Mouse (Mus musculus) brown adipose tissue, adult 24 weeks (tissue): ENCODE data around the gene Mpc1. TPM values are rescaled to one million over a fixed set of nuclear protein-coding genes. Genes with fewer than 3 reads are reported as not detected.
A peak's percentile ranks its signal among the peaks of the same experiment; 100 is the strongest.
"Not testable (repeated sequence)": the region's sequence is repeated elsewhere in the genome, so short reads cannot be mapped to it uniquely, and the experiment has no call there.

ENCODE experiments used
- H3K27ac ChIP-seq: fragments of 200-500 bp; replicated peaks from 2 replicates; pipeline ENCODE4 v1.5.1; 2012; ENCODE audit warnings: low read depth, mild to moderate bottlenecking, low read length
- H3K4me1 ChIP-seq: fragments of 200-500 bp; 2 replicates; pipeline ENCODE4 v1.6.1; 2012; ENCODE audit warnings: low read length, mixed read lengths; ENCODE audit not compliant: control insufficient read depth, insufficient read depth, insufficient read length
- H3K4me3 ChIP-seq: fragments of 200-500 bp; 2 replicates; pipeline ENCODE4 v1.5.1; 2012; ENCODE audit warnings: low read depth, mild to moderate bottlenecking, low read length, moderate library complexity; ENCODE audit not compliant: insufficient read depth
- polyA plus RNA-seq: library from polyadenylated mRNA; stranded (reverse); fragments of >200 nt; gene quantifications from 2 replicates; pipeline ENCODE4 v1.2.4, GENCODE M21; 2012; ENCODE audit not compliant: missing spikeins, insufficient read depth, insufficient read length

The Mpc1 gene
- polyA plus RNA-seq, 1 experiment, result 4,573 TPM

DNA sequence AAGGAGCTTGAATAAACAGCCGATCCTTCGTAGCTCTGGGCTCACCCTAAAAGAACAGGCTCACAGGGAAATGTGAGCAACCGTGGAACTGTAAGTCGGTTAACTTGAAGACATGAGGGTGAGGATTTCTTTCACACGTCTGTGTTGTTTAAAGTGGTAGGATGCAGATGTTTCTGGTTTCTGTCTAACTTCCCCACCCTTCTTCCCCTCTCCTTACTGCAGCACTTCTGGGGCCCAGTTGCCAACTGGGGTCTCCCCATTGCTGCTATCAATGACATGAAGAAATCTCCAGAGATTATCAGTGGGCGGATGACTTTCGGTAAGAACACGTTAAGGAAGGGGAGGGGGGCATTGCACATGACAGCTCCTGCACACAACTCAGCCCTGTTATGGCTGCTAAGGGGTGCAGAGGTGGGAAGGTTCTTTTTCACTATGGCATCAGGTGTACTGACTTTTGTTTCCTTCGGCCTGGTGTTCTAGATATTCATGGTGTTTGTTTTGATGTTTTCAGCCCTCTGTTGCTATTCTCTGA, 13.7 kb downstream of the Mpc1 start:
- H3K4me3 ChIP-seq, result no peak overlapping the region
- 0 out of 2 replicates have a peak overlapping the region, but pooled peaks have one; percentile 36 for H3K27ac ChIP-seq

DNA sequence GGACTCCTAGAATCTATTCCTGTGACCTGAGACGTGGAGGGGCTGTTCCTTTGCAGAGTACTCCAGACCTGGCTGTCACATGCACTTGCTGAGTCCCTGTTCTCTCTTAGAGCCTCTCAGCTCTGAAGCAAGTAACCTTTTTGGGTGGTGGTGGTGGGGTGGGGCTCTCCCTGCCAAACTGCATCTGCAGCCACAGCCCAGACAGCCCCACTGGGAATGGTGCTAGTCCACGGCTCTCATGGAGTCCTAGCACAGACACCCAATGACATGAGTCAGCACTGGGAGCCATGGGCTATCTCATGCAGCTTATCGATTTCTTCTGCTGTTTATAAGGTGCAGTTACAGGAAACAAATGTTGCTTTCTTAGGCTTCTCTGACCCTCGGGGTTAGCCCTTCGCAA, 15.0 kb downstream of the Mpc1 start:
- Histone ChIP-seq H3K4me3 (no peak overlapping the region), H3K27ac (peak overlapping the region; percentile 65), H3K4me1 (peaks cover 8% of the 10 kb centered on the region)

More for the DNA sequence above, 13.7 kb downstream of the Mpc1 start:
- H3K4me1 ChIP-seq, result peaks cover 8% of the 10 kb centered on the region

DNA sequence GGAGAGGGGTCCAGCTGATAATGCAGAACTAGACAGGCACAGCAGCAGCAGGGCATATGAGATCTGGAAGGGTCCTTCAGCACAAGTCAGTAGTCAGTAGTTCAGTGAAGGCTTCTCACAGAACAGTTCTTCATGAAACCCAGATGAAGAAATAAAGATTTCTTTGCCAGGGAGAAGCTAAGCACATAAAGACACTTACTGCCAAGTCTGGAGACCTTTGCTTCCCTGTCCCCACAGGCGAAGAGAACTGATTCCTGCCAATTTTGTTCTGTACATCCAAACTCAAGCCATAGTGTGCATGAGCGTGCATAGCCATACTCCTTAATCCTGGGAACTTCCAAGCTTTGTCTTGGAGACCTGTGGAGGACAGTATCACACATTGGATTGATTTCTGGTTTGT, 15.6 kb downstream of the Mpc1 start:
- Histone ChIP-seq H3K4me3 (no peak overlapping the region), H3K27ac (peak overlapping the region; percentile 65), H3K4me1 (peaks cover 8% of the 10 kb centered on the region)

DNA sequence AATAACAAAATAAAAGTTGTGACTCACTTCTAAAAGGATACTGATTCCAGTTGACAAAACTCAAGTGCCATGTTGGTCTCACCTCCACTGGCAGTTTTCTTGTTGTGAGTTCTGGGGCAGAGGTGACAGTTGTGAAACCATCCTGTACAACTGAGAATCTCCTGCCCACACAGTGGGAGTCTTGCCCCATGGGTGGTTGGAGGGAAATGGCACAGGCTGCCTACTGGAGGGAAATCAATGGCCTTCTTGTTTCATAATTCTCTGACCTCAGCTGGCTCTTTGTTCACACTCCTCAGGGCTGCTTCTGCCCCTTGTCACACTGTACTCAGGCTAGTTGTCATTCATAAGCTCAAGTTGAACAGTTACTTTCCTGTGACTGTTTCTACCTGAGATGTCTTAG, 16.8 kb downstream of the Mpc1 start:
- peaks cover 8% of the 10 kb centered on the region for H3K4me1 ChIP-seq
- peak overlapping the region; percentile 96 for H3K27ac ChIP-seq
- H3K4me3 ChIP-seq, result no peak overlapping the region

DNA sequence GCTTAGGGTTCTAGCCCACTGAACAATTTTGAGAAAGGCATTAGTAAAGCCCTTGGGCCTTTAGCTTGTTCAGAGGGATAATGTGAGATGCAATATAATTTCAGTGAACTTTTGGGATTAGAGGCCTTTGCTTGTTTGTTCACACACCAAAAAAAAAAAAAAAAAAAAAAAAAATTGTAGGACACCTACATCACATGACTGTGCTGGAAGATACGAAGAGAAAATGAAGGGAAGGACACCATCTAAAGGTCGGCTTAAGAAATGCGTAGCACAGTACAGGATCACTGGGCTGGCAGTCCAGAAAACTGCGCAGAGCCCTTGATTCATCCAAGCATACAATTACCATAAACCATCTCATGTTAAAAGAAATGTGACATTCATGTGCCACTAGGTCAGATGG, 18.8 kb downstream of the Mpc1 start:
- H3K4me3 ChIP-seq, result no peak overlapping the region
- peaks cover 20% of the 10 kb centered on the region for H3K4me1 ChIP-seq
- H3K27ac ChIP-seq, result peak overlapping the region; percentile 26; the same call in 1 of the 2 replicates

DNA sequence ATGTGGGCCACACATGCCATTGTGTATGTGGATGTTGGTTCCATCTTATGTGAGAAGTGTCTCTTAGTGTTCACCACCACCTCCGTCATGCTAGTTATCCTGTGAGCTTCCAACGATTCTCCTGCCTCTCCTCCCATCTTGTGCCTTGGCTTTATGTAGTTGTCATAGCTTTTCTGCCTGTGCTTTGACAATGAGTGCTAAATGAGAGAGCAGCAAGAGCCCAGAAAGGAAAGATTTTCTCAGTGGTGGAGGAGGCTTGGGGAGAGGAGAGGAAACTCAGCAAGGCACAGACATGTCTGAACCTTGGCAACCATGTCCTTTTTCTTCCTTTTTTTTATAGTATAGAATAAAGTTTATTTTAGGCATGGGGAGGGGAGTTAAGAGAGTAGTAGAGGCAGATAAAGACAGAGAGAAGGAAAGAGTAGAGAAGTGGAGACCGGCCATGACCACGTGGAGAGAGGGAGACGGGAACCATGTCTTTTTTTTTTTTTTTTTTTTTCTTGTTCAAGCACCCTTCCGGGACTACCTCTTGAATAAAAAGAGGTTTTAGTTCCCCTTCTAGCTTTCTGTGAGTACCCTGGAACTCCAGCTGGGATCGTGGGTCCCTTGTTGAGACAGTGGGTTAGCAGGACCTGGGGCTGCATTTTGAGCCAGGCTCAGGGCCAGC, 20.2 kb downstream of the Mpc1 start:
- Histone ChIP-seq H3K4me1 (peaks cover 20% of the 10 kb centered on the region), H3K4me3 (no peak overlapping the region), H3K27ac (no peak overlapping the region)

DNA sequence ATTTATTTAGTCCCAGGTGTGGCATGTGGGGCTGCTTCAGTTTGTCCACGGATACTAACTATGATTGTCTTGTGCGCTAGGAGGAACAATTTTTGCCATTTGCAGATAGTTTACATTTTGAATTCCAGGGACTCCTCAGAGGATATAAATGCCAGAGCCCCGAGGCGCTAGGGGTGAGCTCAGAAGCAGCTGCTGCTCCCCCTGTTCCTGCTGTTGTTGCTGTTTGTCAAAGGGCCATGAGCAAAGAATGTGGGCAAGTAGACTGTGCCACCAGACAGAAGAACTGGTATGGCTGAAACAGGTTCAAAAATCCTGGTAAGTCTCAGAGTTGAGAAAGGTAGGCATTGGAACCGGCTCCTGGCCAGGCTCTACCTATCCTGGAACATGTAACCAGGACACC, 21.0 kb downstream of the Mpc1 start:
- H3K4me1 ChIP-seq, result peaks cover 20% of the 10 kb centered on the region
- no peak overlapping the region for H3K27ac ChIP-seq
- H3K4me3 ChIP-seq, result no peak overlapping the region

DNA sequence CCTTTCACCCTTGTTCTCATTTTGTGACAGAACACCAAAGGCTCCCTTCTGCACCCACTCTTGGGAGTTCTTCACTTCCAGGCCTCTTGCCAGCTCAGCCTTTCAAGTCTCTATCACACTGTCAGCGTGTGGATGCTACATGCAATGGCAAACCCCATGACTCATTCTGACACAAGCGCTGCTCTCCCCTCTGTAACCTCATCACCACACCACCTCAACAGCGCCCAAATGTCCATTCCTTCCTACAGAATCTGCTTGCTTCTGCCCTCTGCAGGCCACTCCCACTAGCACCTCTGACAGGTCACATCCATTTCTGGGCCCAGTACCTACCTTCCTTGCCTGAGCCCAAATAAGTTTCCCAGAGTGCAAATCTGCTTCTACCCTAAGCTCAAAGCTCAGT, 23.1 kb downstream of the Mpc1 start:
- Histone ChIP-seq H3K4me1 (peaks cover 12% of the 10 kb centered on the region), H3K4me3 (no peak overlapping the region), H3K27ac (peak overlapping the region; percentile 61)

DNA sequence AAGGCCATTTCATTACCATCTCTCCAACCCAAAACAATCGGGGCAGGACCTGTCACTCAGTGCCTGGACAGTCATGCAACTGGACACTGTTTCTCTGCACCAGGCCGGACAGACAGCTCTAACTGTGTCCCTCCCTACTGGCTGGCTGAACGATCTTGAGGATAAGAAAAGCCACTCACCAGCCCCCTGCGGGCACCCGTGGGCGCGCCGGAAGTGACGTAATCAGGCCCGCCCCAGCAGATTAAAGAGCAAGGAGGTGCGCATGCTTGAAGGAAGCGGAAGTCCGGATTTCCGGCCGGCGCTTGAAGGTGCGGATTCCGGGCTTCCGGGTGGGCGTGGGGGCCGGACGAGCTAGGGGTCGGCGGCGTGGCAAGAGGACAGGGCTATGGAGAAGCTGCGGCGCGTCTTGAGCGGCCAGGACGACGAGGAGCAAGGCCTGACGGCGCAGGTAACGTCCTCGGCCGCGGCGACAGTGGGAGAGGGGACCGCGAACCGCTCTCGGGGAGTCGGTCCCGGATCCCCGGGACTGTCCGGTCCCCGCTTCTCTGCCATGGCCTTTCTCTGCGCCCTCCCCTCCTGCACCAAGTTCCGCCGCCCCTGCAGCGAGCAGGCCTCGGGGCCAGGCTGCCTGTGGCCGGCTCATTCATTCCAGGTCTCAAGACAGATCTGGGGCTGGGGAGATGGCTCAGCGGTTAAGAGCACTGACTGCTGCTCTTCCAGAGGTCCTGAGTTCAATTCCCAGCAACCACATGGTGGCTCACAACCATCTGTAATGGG, 28.3 kb downstream of the Mpc1 start, which contains the start of gene Sft2d1:
TSS of gene Sft2d1 (plus strand) at position 265 of the 777 bp plus-strand sequence.
- H3K27ac ChIP-seq, result peak within 1 kb of the TSS; percentile 79
- peak within 1 kb of the TSS; percentile 93 for H3K4me3 ChIP-seq
- peaks cover 11% of the 10 kb centered on the region for H3K4me1 ChIP-seq

DNA sequence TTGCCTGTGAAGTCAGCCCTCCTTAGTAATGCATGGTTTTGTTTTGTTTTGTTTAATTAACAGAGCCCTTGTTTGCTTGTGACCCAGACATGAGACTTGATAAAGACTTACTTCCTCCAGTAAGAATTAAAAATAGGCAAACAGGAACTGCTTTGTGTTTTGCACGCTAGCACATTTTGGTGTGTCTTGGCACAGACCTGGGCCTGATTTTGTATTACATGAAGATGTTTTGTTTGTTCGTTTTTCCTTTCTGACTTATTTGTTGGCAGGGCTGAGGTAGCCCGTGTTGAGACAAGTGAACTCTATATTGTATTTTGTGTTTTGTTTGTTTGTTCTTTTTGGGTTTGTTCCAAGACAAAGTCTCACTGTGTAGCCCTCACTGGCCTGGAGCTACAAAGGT, 29.0 kb downstream of the Mpc1 start:
- peak overlapping the region; percentile 27; the same call in 1 of the 2 replicates for H3K27ac ChIP-seq

DNA sequence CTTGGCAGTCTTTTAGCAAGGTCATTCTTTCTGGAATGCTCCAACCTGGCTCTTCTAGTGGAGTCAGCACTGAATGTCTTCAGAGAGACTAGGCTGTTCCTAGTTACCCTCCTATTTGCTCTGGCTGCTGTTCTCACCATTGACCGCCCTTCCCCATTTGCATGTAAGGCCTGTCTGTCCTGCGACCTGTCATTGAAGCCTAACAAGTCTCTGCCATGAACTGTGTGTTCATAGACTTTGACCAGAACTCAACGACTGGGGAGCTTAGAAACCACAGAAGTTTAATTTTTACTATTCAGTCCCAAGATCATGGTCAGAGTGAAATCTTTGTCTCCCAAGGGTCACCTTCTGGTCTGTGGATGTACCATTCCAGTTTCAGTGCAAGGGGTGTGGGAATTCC, 31.3 kb downstream of the Mpc1 start:
- no peak overlapping the region for H3K4me3 ChIP-seq
- peaks cover 11% of the 10 kb centered on the region for H3K4me1 ChIP-seq
- H3K27ac ChIP-seq, result no peak overlapping the region

More for the DNA sequence above, 29.0 kb downstream of the Mpc1 start:
- H3K4me3 ChIP-seq, result peak overlapping the region; percentile 93
- peaks cover 11% of the 10 kb centered on the region for H3K4me1 ChIP-seq

DNA sequence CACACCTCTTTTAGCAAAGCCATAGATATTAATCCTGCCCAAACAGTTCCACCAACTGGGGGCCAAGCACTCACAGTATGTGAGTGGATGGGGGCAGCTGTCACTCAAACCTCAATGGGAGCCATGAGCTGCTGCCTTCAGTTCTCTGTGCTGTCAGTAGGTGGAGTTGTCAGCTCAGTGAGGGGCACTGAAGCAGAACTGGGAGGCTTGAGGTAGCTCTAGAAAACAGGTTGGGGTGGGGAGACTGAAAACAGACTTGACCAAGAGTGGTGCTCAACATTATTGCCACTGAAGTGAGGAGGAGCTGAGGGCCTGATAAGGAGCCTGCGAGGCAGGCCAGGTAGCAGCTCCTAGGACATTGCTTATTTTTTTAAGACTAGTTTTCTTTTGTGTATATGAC, 33.5 kb downstream of the Mpc1 start:
- Histone ChIP-seq H3K27ac (no peak overlapping the region), H3K4me3 (no peak overlapping the region), H3K4me1 (peaks cover 11% of the 10 kb centered on the region)

DNA sequence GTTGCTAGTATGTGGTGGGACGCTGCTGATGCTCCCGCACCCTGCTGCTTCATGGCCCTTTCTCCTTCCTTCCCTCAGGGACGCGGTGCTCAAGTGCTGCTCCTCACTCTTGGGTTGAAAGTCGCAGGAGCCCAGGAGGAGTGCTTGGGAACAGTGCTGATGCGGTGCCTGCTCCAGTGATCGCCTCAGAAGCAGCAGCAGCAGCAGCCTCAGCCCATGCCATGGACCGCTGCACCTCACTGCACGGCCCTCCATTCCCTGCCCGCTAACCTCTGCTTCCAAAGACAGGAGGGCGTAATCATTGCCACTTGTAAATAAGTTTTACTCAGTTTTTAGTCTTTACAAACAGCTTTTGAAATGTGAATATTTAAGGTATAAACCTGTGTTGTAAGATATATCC, 44.2 kb downstream of the Mpc1 start:
- H3K27ac ChIP-seq, H3K4me1 ChIP-seq, H3K4me3 ChIP-seq: not testable (repeated sequence)

DNA sequence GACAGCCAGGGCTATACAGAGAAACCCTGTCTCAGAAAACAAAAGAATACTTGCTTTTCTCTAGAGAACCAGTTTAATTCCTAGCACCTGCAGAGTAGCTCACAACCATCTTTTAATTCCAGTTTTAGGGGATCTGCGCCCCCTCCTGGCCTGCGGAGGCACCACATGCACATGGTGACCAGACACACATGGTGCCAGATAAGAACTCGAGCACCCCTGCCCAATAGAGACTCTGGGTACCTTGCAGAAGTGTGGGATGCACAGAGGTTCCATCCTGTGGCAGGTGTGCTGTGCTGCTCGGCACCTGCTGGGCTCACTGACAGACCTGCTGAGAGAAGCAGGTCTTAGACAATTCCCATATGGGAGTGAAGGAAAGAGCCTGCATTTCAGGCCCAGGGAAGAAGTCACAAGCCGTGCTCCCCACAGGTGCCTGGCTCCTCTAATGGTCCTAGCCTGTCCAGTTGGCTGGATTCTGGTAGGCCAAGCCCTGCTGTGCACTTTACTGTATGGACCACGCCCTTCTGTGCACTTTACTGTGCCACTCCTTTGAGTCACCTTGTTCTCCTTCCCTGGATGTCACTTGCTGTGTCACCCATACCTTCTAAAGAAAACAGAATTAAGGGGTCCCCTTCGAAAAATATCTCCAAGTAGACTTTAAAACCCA, 45.9 kb downstream of the Mpc1 start:
- H3K4me3 ChIP-seq, result no peak overlapping the region
- no peaks in the 10 kb centered on the region for H3K4me1 ChIP-seq
- no peak overlapping the region for H3K27ac ChIP-seq

DNA sequence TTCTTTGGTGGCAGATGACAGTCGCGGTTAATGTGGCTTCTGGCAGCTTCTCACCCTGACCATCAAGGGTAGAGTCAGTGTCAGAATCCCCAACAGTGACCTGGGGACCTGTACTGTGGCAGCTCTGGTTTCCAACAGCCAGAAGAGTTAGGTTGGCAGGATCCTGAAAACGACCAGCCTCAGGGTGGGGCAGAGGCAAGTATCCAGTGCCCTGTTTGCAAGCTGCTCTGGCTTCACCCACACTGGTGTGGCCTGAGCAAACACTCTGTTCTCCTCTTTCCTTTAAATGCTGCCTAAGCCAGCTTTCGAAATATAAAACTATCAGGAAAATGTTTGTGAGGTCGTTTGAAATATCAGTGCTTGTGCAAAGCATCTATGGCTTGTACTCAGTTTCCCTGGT, 47.9 kb downstream of the Mpc1 start:
- Histone ChIP-seq H3K4me3 (no peak overlapping the region), H3K27ac (no peak overlapping the region), H3K4me1 (no peaks in the 10 kb centered on the region)
